Mouse (Mus musculus) heart, adult 2 months (tissue): ENCODE data around the gene Mcm10. TPM values are rescaled to one million over a fixed set of nuclear protein-coding genes. Genes with fewer than 3 reads are reported as not detected.
A peak's percentile ranks its signal among the peaks of the same experiment; 100 is the strongest.

Source experiments
- DNase-seq, 2 experiments: peaks; one replicate each; pipeline ENCODE4 v3.0.0; 2021
- H3K27ac ChIP-seq: fragments of 200-600 bp; 2 replicates; pipeline ENCODE4 v1.8.1; 2022
- H3K27me3 ChIP-seq: fragments of 200-500 bp; 2 replicates; pipeline ENCODE4 v1.6.1; 2012; ENCODE audit warnings: mild to moderate bottlenecking, low read length, inconsistent platforms, mixed read lengths; ENCODE audit not compliant: control insufficient read depth, insufficient read depth
- H3K36me3 ChIP-seq: fragments of 200-500 bp; 2 replicates; pipeline ENCODE4 v1.6.1; 2012; ENCODE audit warnings: low read length, inconsistent platforms; ENCODE audit not compliant: control insufficient read depth, insufficient read depth
- H3K4me1 ChIP-seq: fragments of 200-500 bp; 2 replicates; pipeline ENCODE4 v1.6.1; 2011; ENCODE audit warnings: low read length; ENCODE audit not compliant: control insufficient read depth, insufficient read depth
- H3K4me3 ChIP-seq: fragments of 200-600 bp; 2 replicates; pipeline ENCODE4 v1.8.1; 2022
- H3K79me2 ChIP-seq: fragments of 200-500 bp; replicated peaks from 2 replicates; pipeline ENCODE4 v1.6.1; 2012; ENCODE audit warnings: mild to moderate bottlenecking, inconsistent platforms, low read length, moderate library complexity, mixed read lengths; ENCODE audit not compliant: control insufficient read depth, insufficient read depth
- H3K9ac ChIP-seq: fragments of 200-500 bp; 2 replicates; pipeline ENCODE4 v1.6.1; 2012; ENCODE audit warnings: low read depth, mild to moderate bottlenecking, control low read depth, inconsistent platforms, low read length, mixed read lengths
- CTCF ChIP-seq: fragments of 200-600 bp; IDR thresholded peaks from 2 replicates; pipeline ENCODE4 v1.8.1; 2022; ENCODE audit warnings: antibody characterized with exemption, mild to moderate bottlenecking, moderate library complexity
- EP300 ChIP-seq: fragments of 200-500 bp; IDR thresholded peaks from 2 replicates; pipeline ENCODE4 v1.6.1; 2011; ENCODE audit warnings: low read depth, low read length, control low read depth; ENCODE audit not compliant: insufficient read depth
- POLR2A ChIP-seq: fragments of 200-500 bp; IDR thresholded peaks from 2 replicates; pipeline ENCODE4 v1.6.1; 2011; ENCODE audit warnings: mild to moderate bottlenecking, low read depth, low read length, control low read depth; ENCODE audit not compliant: insufficient read depth
- WGBS: fragments of 180-500 bp; shearing (Covaris S2); methylation state at CpG from one replicate; pipeline ENCODE4 v1.1.7; 2018; 5-methylcytosine and 5-hydroxymethylcytosine counted together
- intact Hi-C: fragments of 180-260 bp; cut with DNase I; formaldehyde crosslinking; loops from one replicate; pipeline ENCODE4 v1.15.1; 2025
- polyA plus RNA-seq: library from polyadenylated mRNA; depleted of rRNA; stranded (reverse); fragments of >200 nt; gene quantifications from 2 replicates; pipeline ENCODE4 v1.2.3, GENCODE M21; 2012
- total RNA-seq, 2 experiments: library from RNA; stranded (reverse); gene quantifications; 2 replicates each; pipeline ENCODE4 v1.2.3; 2021

Mcm10 gene
- total and polyA plus RNA-seq, 3 experiments, result 0.14 to 0.39 (median 0.31) TPM

DNA sequence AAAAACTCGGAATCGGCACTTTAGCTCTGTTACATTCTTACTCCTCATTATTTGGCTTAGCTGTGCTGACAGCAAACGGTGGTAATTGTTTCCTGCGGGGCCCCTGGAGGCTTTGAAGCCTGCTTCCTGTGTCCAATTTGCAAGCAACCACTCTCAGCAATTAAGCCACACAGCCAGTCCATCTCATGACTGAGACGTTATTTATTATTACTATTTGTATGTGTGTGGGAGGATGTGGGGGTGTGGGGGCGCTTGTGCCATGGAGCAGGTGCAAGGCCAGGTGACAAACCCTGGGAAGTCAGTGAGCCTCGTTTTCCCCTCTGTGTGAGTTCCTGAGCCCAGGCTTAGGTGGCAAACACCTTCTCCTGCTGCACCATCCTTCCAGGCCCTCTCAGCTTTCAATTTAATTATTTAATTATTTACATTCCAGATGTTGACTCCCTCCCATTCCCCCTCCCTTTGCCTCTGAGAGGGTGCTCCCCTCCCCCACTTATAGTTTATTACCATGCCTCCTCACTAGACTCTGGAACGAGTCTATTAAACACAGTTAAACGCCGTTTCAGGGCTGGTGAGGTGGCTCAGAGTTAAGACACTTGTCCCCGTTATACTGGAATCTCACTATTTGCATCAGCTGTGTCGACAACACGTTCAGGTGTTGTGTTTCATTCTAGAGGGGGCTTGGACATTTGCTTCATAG, 32.8 kb upstream of the Mcm10 start:
- TF ChIP-seq POLR2A (no peak), CTCF (no peak), EP300 (no peak)
- DNase-seq, result no peak
- Histone ChIP-seq H3K4me3 (no peak overlapping the region), H3K27me3 (no peaks in the 10 kb centered on the region), H3K4me1 (peaks cover 3% of the 10 kb centered on the region), H3K79me2 (no peaks in the 10 kb centered on the region), H3K27ac (no peak overlapping the region), H3K9ac (no peak overlapping the region), H3K36me3 (peaks cover 6% of the 10 kb centered on the region)
- intact Hi-C loops, result no loop called here
- 62% methylated on average over 13 of the region's 13 CpGs for WGBS

DNA sequence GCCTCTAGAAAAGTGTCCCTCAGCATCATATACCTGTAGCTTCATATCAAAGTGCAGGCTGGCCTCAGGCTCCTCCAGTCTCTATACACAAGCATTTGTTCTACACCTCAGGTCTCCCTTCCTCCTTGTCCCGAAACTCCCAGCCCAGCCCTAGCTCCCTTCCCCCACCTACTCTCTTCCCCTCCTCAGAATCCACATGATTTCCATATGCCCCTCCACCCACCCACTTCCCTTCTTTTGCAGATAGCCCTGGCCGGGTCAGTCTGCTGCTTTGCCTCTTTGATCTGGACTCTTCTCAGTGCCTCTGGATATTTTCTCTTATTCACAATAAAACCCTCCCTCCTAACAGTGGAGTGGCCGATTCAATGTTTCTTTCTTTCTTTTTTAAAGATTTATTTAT, 31.7 kb upstream of the Mcm10 start:
- no peak overlapping the region for H3K4me3 ChIP-seq
- 59% methylated on average over 3 of the region's 3 CpGs for WGBS
- TF ChIP-seq CTCF (no peak), EP300 (no peak), POLR2A (no peak)
- no peak overlapping the region for H3K27ac ChIP-seq
- H3K79me2 ChIP-seq, result no peaks in the 10 kb centered on the region
- no peaks in the 10 kb centered on the region for H3K27me3 ChIP-seq
- intact Hi-C loops, result no loop called here
- H3K36me3 ChIP-seq, result peaks cover 6% of the 10 kb centered on the region
- no peak for DNase-seq
- peaks cover 3% of the 10 kb centered on the region for H3K4me1 ChIP-seq
- no peak overlapping the region for H3K9ac ChIP-seq

- DNase-seq, result no peak
- Histone ChIP-seq H3K36me3 (peaks cover 6% of the 10 kb centered on the region), H3K79me2 (no peaks in the 10 kb centered on the region), H3K4me3 (no peak overlapping the region), H3K4me1 (peaks cover 3% of the 10 kb centered on the region), H3K27me3 (no peaks in the 10 kb centered on the region), H3K27ac (peak overlapping the region; percentile 9; the same call in 1 of the 2 replicates), H3K9ac (no peak overlapping the region)
- no peak for TF ChIP-seq POLR2A
- no peak for TF ChIP-seq EP300
- TF ChIP-seq CTCF, result no peak
- 97% methylated on average over 2 of the region's 2 CpGs for WGBS
- intact Hi-C loops, result no loop called here
Observed at GRCm38 (mm10) chr2:5043476-5043761, 30.8 kb upstream of the Mcm10 start.

DNA sequence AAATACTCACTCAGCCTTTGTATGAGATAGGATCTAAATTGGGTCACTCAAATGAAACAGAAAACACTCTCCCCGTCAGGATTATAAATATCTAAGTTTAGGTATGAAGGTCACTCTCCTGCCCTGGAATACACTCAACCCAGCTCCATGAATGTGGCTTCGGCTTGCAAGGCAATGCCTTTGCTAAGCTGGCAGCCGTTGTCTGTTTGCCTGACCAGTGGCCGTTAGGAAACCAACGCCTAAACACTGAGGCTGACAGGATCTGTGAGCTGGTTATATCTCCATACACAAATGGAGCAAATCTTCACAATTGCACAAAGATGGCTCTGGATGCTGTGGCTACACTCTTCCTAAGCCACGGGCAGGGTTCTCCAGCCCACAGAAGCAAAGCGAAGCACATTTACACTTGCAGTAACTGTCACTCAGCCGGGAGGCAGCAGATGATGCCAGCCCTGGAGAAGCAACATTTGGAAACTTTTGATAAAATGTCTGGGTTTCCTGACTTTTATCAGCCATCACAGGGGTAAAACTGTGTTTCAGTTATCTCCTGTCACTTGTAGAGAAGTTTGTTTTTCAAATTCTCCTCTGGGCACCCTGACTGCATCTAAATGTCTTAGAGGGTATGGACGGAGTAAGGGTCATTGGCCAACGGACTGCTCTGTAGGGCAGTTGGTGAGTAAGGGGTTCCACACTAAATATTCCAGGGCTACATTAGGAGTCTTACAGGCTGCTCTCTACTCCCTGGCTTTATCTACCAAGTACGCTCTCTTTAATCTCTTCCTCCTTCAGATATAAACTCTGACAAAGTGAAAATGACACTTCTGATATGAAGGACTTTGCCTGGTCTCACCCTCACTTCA, 30.3 kb upstream of the Mcm10 start:
- Histone ChIP-seq H3K4me3 (no peak overlapping the region), H3K36me3 (peaks cover 6% of the 10 kb centered on the region), H3K27ac (peak overlapping the region; percentile 57), H3K9ac (no peak overlapping the region), H3K79me2 (no peaks in the 10 kb centered on the region), H3K27me3 (no peaks in the 10 kb centered on the region), H3K4me1 (peaks cover 3% of the 10 kb centered on the region)
- 64% methylated on average over 11 of the region's 11 CpGs for WGBS
- DNase-seq, result peak in 1 of 2 experiments; percentile 27
- TF ChIP-seq EP300 (no peak), POLR2A (no peak), CTCF (no peak)
- intact Hi-C loops, result no loop called here

DNA sequence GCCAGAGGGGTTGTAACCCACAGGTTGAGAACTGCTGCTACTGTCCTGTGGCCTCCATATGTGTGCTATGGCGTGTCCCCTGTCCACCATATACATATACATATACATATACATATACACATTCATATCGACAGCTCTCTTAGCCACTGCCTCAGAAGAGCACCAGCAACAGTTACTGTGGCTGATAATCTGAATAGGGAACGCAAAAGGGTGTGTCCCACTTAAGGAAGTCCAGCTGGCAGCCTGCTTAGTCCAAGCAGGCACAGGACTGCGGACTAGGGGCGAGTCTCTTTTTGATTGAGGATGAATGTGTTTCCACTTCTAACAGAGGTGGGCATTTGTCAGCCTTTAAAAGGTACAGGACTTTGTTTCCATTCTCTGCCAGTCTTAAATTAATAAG, 29.3 kb upstream of the Mcm10 start:
- Histone ChIP-seq H3K4me1 (peaks cover 3% of the 10 kb centered on the region), H3K9ac (no peak overlapping the region), H3K4me3 (no peak overlapping the region), H3K79me2 (no peaks in the 10 kb centered on the region), H3K27me3 (no peaks in the 10 kb centered on the region), H3K36me3 (peaks cover 6% of the 10 kb centered on the region), H3K27ac (peak overlapping the region; percentile 57)
- WGBS, result 65% methylated on average over 5 of the region's 5 CpGs
- DNase-seq, result no peak
- intact Hi-C loops, result no loop called here
- no peak for TF ChIP-seq EP300
- no peak for TF ChIP-seq POLR2A
- no peak for TF ChIP-seq CTCF
